Mouse (Mus musculus): ENCODE data around the gene Gm28230.

Gene Gm28230

GRCm38 (mm10) chr2:74762522-74763244 is 36.2 kb downstream of the Gm28230 start, which contains the start of gene Hoxd1:
Gene Hoxd1 (plus strand): TSS chr2:74762980.
- DNase-seq (ENCODE audit: low spot score) = peak; percentile 56

GRCm38 (mm10) chr2:74763245-74763735 is 36.8 kb downstream of the Gm28230 start:
- DNase-seq (ENCODE audit: low spot score) = no peak

- no peak for DNase-seq (ENCODE audit: low spot score)
These were observed 37.4 kb downstream of the Gm28230 start for GRCm38 (mm10) chr2:74763976-74764375.

GRCm38 (mm10) chr2:74774359-74774758 is 47.8 kb downstream of the Gm28230 start:
- no peak for DNase-seq (ENCODE audit: low spot score)

- no peak for DNase-seq (ENCODE audit: low spot score)
These were observed 51.2 kb downstream of the Gm28230 start for GRCm38 (mm10) chr2:74777536-74778275.

GRCm38 (mm10) chr2:74781386-74781785 is 54.9 kb downstream of the Gm28230 start:
- DNase-seq (ENCODE audit: low spot score) = no peak

- DNase-seq (ENCODE audit: low spot score) = no peak
These were observed 69.0 kb downstream of the Gm28230 start for GRCm38 (mm10) chr2:74795531-74795930.
